Mouse (Mus musculus) embryonic facial prominence, embryonic 11.5 days (tissue): Measurements from ENCODE around the gene Ctnna2. TPM values are rescaled to one million over a fixed set of nuclear protein-coding genes. Genes with fewer than 3 reads are reported as not detected.

ENCODE experiments used
- ATAC-seq: fragments of 200-750 bp; cut with Nextera tagmentation; replicated peaks from 2 replicates; pipeline ENCODE4 v1.8.0; 2017; ENCODE audit warnings: low read depth; ENCODE audit not compliant: insufficient number of reproducible peaks, low FRiP score, low TSS enrichment
- DNase-seq: peaks from one replicate; pipeline ENCODE4 v3.0.0-alpha.2; 2015; ENCODE audit warnings: low spot score
- H3K27ac ChIP-seq: fragments of 300-500 bp; sonication (generic); replicated peaks from 2 replicates; pipeline ENCODE4 v1.5.1; 2014; ENCODE audit warnings: mild to moderate bottlenecking, low read depth, low read length, control low read depth
- H3K27me3 ChIP-seq: fragments of 300-500 bp; sonication (generic); 2 replicates; pipeline ENCODE4 v1.6.1; 2014; ENCODE audit warnings: mild to moderate bottlenecking, low read length, moderate library complexity, mixed read lengths; ENCODE audit not compliant: control insufficient read depth, insufficient read depth
- H3K36me3 ChIP-seq: fragments of 300-500 bp; sonication (generic); replicated peaks from 2 replicates; pipeline ENCODE4 v1.6.1; 2014; ENCODE audit warnings: low read depth, mild to moderate bottlenecking, low read length, moderate library complexity, mixed read lengths; ENCODE audit not compliant: control insufficient read depth, insufficient read depth
- H3K4me1 ChIP-seq: fragments of 300-500 bp; sonication (generic); 2 replicates; pipeline ENCODE4 v1.6.1; 2014; ENCODE audit warnings: low read length, mixed read lengths; ENCODE audit not compliant: control insufficient read depth, insufficient read depth
- H3K4me2 ChIP-seq: fragments of 300-500 bp; sonication (generic); 2 replicates; pipeline ENCODE4 v1.6.1; 2014; ENCODE audit warnings: low read depth, mild to moderate bottlenecking, control low read depth, low read length, moderate library complexity
- H3K4me3 ChIP-seq: fragments of 300-500 bp; sonication (generic); 2 replicates; pipeline ENCODE4 v1.5.1; 2014; ENCODE audit warnings: low read depth, low read length, control low read depth
- H3K9ac ChIP-seq: fragments of 300-500 bp; sonication (generic); replicated peaks from 2 replicates; pipeline ENCODE4 v1.6.1; 2014; ENCODE audit warnings: mild to moderate bottlenecking, control low read depth, low read length
- H3K9me3 ChIP-seq: fragments of 300-500 bp; sonication (generic); replicated peaks from 2 replicates; pipeline ENCODE4 v1.6.1; 2016; ENCODE audit warnings: mild to moderate bottlenecking, low read length, inconsistent platforms, mixed read lengths; ENCODE audit not compliant: control insufficient read depth
- WGBS: fragments of 180-500 bp; shearing (Covaris S2); extraction: QIAGEN DNeasy Blood & Tissue Kit; methylation state at CpG from one replicate; pipeline ENCODE4 v1.1.7; 2014; 5-methylcytosine and 5-hydroxymethylcytosine counted together
- polyA plus RNA-seq: library from polyadenylated mRNA; unstranded; fragments of >200 nt; fragmentation: Nextera tagmentation; extraction: Ambion mirVana; gene quantifications from 2 replicates; pipeline ENCODE4 v1.2.1, GENCODE M21; 2014

Ctnna2 gene
- polyA plus RNA-seq, 1 experiment from 2014 or later, result 13.7 TPM

DNA sequence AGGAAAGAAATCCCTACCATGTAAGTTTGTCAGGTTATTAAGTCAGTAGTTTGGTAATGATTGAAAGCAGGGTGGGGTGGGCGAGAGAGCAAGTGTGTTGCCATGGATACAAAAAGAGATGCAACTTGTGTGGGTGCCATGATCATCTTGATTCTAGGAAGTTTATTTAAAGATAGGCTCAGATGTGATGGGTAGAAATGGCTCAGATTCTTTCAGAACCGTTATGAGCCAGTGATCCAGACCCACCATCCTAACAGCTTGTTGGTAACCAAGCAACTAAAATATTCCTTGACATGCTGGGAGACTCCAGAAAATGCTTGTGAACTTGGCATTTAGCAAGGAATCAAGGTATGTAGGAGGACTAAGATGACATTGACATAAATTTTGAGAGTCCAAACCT is 521.6 kb downstream of the Ctnna2 start:
- no peak overlapping the region for H3K4me2 ChIP-seq
- H3K9me3 ChIP-seq, result no peaks in the 10 kb centered on the region
- WGBS, result 86% methylated on average over 2 of the region's 2 CpGs
- no peaks in the 10 kb centered on the region for H3K27me3 ChIP-seq
- no peaks in the 10 kb centered on the region for H3K4me1 ChIP-seq
- no peak overlapping the region for H3K4me3 ChIP-seq
- H3K36me3 ChIP-seq, result no peaks in the 10 kb centered on the region
- no peak overlapping the region for H3K9ac ChIP-seq
- ATAC-seq, result no peak
- H3K27ac ChIP-seq, result no peak overlapping the region
- no peak for DNase-seq

GRCm38 (mm10) chr6:77446861-77447260 is 532.6 kb downstream of the Ctnna2 start:
- whole genome bisulfite sequencing, result 96% methylated on average over 1 of the region's 1 CpGs
- ATAC-seq (no peak), DNase-seq (no peak)
- Histone ChIP-seq H3K27ac (no peak overlapping the region), H3K9ac (no peak overlapping the region), H3K4me1 (no peaks in the 10 kb centered on the region), H3K4me2 (no peak overlapping the region), H3K27me3 (no peaks in the 10 kb centered on the region), H3K9me3 (no peaks in the 10 kb centered on the region), H3K4me3 (no peak overlapping the region), H3K36me3 (no peaks in the 10 kb centered on the region)

DNA sequence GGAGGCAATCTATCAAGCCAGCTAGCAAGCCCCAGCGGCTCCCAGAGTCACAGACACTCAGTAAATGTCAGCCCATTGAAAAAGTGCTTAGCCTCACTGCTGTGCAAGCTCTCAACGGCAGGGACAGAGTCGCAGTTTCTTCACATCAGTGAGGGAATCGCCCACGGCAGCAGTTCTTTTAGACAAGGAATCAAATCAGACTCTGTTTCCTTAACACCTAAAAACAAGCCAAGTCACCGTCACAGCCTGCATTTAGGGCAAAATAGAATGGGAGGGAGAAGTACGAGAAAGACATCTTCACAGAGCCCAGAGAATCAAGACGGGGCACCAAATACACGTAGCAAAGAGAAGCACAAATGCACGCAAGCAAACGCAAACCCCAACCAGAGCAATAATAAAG is 535.6 kb downstream of the Ctnna2 start:
- 86% methylated on average over 11 of the region's 11 CpGs for WGBS

GRCm38 (mm10) chr6:77441051-77441450 is 538.4 kb downstream of the Ctnna2 start:
- Histone ChIP-seq H3K9me3 (no peaks in the 10 kb centered on the region), H3K27ac (no peak overlapping the region), H3K36me3 (no peaks in the 10 kb centered on the region), H3K27me3 (no peaks in the 10 kb centered on the region), H3K4me2 (no peak overlapping the region), H3K4me1 (no peaks in the 10 kb centered on the region), H3K9ac (no peak overlapping the region), H3K4me3 (no peak overlapping the region)
- WGBS, result 85% methylated on average over 5 of the region's 5 CpGs
- ATAC-seq (no peak), DNase-seq (no peak)

More for the DNA sequence above, 535.6 kb downstream of the Ctnna2 start:
- ATAC-seq, result no peak
- no peak overlapping the region for H3K4me2 ChIP-seq
- H3K27me3 ChIP-seq, result no peaks in the 10 kb centered on the region
- H3K4me3 ChIP-seq, result no peak overlapping the region
- H3K27ac ChIP-seq, result no peak overlapping the region
- no peaks in the 10 kb centered on the region for H3K4me1 ChIP-seq
- H3K9ac ChIP-seq, result no peak overlapping the region
- no peaks in the 10 kb centered on the region for H3K36me3 ChIP-seq
- DNase-seq, result no peak
- H3K9me3 ChIP-seq, result no peaks in the 10 kb centered on the region

DNA sequence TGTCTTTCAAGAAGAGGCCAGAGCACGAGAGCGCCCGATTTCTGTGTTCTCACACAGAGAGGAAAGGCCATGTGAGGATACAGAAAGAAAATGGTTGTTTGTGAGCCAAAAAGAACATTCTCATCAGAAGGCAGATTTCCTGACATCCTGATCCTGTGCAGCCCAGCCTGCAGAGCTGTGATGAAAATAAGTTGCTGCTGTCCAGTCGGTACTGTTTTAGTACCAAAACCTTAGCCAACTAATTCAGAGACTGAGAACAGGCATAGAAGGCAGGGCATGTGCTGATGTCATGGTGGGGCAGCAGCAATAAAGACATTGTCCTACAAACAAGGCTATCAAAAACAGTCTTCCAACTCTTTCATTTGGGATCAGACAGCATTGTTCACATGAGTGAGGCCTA is 549.1 kb downstream of the Ctnna2 start:
- no peak overlapping the region for H3K4me3 ChIP-seq
- H3K9ac ChIP-seq, result no peak overlapping the region
- no peak overlapping the region for H3K27ac ChIP-seq
- DNase-seq (no peak), ATAC-seq (no peak)
- no peaks in the 10 kb centered on the region for H3K9me3 ChIP-seq
- H3K4me2 ChIP-seq, result no peak overlapping the region
- no peaks in the 10 kb centered on the region for H3K4me1 ChIP-seq
- WGBS, result 93% methylated on average over 4 of the region's 4 CpGs
- H3K36me3 ChIP-seq, result no peaks in the 10 kb centered on the region
- no peaks in the 10 kb centered on the region for H3K27me3 ChIP-seq

DNA sequence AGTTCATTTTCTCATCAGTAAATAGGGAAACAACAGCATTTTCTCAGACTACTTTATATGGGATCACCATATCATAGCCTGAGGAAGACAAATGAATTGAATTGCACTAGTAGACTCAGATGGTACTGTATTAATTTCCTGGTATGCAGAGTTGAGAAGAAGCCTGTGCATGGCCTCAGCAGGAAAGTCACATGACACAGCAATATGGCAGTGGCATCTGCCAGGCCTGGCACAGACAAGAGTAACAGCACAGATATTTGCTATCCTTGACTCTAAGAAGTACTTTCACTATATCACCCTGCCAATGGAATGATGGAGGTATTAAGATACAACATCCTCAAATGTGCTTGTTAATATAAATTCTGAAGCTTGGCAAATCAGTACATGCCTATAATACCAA is 553.8 kb downstream of the Ctnna2 start:
- H3K9ac ChIP-seq, result no peak overlapping the region
- ATAC-seq (no peak), DNase-seq (no peak)
- no peaks in the 10 kb centered on the region for H3K36me3 ChIP-seq
- no peak overlapping the region for H3K27ac ChIP-seq
- no peaks in the 10 kb centered on the region for H3K9me3 ChIP-seq
- no peak overlapping the region for H3K4me2 ChIP-seq
- H3K4me1 ChIP-seq, result no peaks in the 10 kb centered on the region
- H3K4me3 ChIP-seq, result no peak overlapping the region
- no peaks in the 10 kb centered on the region for H3K27me3 ChIP-seq

- Histone ChIP-seq H3K27ac (no peak overlapping the region), H3K9me3 (no peaks in the 10 kb centered on the region), H3K36me3 (no peaks in the 10 kb centered on the region), H3K4me2 (no peak overlapping the region), H3K27me3 (no peaks in the 10 kb centered on the region), H3K9ac (no peak overlapping the region), H3K4me3 (no peak overlapping the region), H3K4me1 (no peaks in the 10 kb centered on the region)
- DNase-seq (no peak), ATAC-seq (no peak)
- WGBS, result 83% methylated on average over 4 of the region's 4 CpGs
Measured at GRCm38 (mm10) chr6:77424826-77425225, 554.7 kb downstream of the Ctnna2 start.

DNA sequence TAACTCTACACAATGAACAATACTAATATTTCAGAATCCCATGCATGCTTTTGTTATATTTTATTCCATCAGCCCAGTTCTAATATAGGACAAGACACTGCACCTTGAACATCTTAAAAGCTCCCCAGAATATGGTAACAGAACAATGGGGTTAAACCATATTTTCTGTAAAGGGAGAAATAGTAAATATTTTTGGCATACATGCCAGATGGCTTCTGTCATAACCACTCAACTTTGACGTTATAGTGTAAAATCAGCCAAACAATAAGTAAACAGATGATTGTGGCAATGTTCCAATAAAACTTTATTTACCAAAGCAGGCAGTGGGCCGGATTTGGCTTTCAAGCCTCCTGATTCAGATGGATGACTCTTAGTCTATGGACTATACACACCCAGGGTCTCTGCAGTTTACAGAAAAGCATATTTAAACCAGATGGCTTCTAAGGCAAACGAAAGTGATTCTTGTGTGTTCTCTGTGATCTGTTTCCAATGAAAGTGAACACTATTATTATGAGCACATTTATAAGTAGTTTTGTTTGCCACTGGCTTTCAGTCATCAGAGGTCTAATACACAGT is 557.8 kb downstream of the Ctnna2 start:
- Histone ChIP-seq H3K27me3 (no peaks in the 10 kb centered on the region), H3K9ac (no peak overlapping the region), H3K9me3 (no peaks in the 10 kb centered on the region), H3K4me3 (no peak overlapping the region), H3K4me1 (no peaks in the 10 kb centered on the region), H3K27ac (no peak overlapping the region), H3K4me2 (no peak overlapping the region), H3K36me3 (no peaks in the 10 kb centered on the region)
- 65% methylated on average over 3 of the region's 3 CpGs for WGBS
- DNase-seq, result no peak
- no peak for ATAC-seq
